Mouse (Mus musculus): ENCODE measurements around the gene Thap8.

- TF ChIP-seq GATA1 (IDR thresholded peaks at IDR 0.05; ENCODE audit: low read length) (no peak), TAL1 (IDR thresholded peaks at IDR 0.05; ENCODE audit: low read length) (no peak)
These were observed 53.5 kb downstream of the Thap8 start for GRCm38 (mm10) chr7:30333436-30333835.
